Mouse (Mus musculus): ENCODE results near the gene Bex4.
"Not testable (repeated sequence)": the region's sequence is repeated elsewhere in the genome, so short reads cannot be mapped to it uniquely, and the experiment has no call there.

Bex4 gene

GRCm38 (mm10) chrX:136138827-136139639 lies at the start of gene Bex4:
Gene Bex4, plus strand, starts transcription at chrX:136138996.
- not testable (repeated sequence) for DNase-seq (ENCODE audit: low read depth)

- peak; percentile 3 for DNase-seq (ENCODE audit: low read depth)
These were observed 46.1 kb upstream of the Bex4 start for GRCm38 (mm10) chrX:136092497-136093279.

DNA sequence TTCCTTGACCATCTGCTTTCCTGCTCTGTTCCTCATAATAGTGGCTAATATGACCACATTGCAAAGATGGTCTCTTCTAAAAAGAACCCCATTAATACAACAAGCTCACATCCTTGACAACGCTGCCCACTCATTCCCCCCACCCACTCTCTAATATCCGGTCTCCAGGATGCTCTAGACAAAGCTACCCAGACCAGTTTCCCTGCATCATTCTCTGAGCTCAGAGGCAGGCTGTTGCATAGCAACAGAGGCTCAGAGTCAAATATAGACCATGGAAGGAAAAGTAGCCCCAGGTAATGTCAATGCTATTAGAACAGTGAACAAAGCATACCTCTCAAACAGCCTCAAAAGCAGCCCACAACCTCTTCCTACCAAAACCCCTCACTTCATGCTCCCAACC lies 44.4 kb upstream of the Bex4 start:
- no peak for DNase-seq (ENCODE audit: low read depth)

GRCm38 (mm10) chrX:136104046-136104723 lies 34.6 kb upstream of the Bex4 start:
- DNase-seq (ENCODE audit: low read depth), result no peak

DNA sequence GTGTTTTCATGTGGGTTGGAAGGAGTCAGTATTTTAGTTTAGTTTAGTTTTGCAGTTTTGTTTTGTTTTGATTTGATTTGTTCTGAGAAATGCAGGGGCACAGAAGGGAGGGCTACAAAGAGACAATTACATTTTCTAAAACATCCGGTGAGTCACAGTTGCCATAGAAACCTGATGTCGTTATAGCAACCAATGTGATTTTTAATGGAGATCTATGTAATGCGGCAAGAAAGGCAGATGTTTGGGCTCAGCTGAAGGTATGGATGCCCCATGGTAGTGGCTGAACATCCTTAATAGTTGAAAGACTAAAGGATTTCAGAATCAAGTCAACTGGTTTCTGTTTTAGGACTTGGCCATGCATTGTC lies 34.1 kb upstream of the Bex4 start:
- DNase-seq (ENCODE audit: low read depth), result no peak

GRCm38 (mm10) chrX:136107942-136108341 lies 30.9 kb upstream of the Bex4 start:
- DNase-seq (ENCODE audit: low read depth), result peak; percentile 16

DNA sequence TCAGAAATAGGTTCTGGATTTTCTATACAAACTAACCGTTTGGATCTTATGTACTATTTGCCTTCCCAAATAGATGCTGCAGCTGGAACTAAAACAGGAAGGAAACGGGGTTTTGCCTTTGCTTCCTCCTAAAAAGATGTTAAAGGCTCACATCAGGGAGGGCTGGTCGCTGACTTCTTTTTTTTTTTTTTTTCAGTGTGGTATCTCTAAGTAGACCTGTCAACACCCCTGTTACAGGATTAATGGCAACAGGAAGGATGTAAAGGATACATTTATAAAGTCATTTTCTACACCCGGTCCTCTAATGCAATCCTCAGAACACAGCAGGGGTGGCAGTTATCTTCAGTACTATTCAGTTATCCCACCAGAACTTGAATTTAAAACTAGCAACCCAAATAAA lies 23.8 kb upstream of the Bex4 start:
- no peak for DNase-seq (ENCODE audit: low read depth)

DNA sequence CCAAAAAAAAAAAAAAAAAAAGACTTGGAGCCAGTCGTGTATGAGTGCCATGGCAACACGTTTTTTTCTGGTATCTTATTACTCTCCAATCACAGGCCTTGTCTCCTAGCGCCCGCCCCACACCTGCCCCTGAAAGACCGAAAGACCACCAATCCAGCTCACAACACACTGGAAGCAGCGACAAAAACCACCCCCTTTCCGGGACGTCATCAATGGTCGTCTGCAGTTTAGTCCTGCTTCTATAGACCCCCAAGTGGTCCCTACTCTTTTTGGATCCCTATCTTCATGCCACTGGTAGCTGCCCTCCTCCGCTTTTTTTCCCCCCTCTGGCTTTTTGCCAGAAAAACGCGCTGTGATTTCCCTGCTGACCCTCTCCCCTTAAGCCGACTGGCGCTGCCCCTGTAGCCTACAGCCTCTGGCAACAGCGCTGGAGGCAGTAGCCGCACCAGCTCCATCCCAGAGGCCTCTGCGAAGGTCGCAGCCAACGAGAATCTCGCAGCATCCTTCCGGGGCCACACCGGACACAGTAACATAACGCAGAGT lies 23.3 kb upstream of the Bex4 start:
- DNase-seq (ENCODE audit: low read depth), result no peak

- peak; percentile 63 for DNase-seq (ENCODE audit: low read depth)
These were observed 11.6 kb upstream of the Bex4 start for GRCm38 (mm10) chrX:136127038-136127743.

DNA sequence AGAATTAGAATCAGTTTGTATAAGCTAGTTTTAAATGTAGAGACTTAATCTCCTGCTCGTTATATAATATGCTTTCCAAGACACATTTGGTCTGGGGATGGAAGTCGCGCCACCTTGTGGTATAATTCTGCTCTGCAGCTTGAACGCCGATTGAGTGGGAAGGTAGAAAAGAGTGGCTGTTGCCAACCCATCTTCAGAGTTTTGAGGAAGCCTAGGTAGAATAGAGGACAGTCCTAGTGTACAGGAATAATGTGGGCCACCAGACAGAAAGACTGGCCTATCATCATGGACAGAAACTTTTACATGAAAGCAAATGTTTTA lies 11.1 kb upstream of the Bex4 start:
- DNase-seq (ENCODE audit: low read depth), result peak; percentile 35

DNA sequence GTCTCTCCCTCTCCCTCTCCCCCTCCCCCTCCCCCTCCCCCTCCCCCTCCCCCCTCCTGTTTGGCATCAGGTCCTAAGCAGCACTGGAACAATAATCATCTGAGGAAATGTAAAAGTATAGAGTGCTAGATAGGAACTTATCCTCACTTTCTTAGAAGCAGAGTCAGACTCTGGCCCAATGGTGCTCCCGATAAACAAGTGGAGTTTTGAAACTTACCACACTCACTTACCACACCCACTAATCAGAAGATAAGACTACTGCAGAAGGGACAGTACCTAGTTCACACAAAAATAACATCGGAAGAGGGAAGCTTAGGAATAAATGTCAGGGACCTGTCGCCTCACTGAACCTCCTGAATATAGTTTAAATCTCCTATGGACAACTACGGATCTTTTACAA lies 3.2 kb upstream of the Bex4 start:
- DNase-seq (ENCODE audit: low read depth), result no peak

GRCm38 (mm10) chrX:136139640-136140004 lies 826 bp downstream of the Bex4 start:
- not testable (repeated sequence) for DNase-seq (ENCODE audit: low read depth)

DNA sequence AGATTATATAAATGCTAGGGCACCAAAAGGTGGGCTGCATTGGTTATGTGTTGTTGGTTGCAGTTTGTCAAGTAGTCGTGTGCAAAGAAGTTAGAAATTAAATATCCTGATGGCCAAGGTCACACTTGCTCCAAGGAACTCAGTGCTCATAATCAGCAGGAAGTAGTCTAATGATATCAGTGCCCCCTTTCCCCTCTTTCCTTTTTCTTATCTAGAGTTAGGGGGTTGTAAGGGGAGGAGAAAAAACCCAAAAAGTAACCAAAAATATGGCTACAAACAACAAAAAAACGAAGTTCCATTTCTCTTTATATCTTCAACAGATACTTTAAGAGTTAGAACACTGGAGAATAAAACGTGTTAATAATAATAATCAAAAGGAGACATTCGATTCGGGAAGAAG lies 2.6 kb downstream of the Bex4 start:
- DNase-seq (ENCODE audit: low read depth), result no peak

DNA sequence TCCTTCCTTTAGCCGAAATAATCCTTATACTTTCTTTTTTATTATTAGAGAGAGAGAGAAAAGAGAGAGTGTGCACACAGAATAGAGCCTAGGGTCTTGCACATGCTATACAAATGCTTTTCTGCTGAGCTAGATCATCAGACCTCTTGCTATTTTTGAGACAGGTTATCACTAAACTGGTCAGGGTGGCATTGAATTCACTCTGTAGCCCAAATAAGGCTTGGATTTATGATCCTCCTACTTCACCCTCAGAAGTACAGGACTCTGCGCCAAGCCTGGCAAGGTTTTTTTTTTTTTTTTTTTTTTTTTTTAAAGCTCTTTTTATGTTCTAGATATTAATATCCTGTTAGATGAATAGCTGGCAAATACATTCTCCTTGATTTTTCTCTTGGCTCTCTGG lies 4.9 kb downstream of the Bex4 start:
- DNase-seq (ENCODE audit: low read depth), result no peak

- DNase-seq (ENCODE audit: low read depth), result no peak
These were observed 5.4 kb downstream of the Bex4 start for GRCm38 (mm10) chrX:136144195-136144594.

DNA sequence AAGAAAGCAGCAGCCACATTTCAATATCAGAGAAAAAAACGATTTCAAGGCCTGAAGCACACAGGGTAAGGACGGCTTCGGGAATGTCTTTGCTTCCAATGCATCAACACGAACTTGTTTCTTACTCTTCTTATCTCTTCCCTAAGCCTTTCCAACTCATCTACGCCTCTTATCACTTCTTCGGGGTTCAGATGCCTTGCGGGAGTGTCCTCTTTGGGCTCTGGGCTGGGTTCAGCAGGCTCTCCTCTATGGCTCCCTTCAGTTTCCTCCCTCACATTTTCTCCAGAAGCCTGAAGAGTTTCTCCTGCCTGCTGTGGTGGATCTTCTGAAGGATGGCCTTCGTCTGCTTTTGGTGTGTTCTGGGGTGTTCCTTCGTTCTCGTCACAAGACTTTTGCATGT lies 31.8 kb downstream of the Bex4 start:
- no peak for DNase-seq (ENCODE audit: low read depth)

DNA sequence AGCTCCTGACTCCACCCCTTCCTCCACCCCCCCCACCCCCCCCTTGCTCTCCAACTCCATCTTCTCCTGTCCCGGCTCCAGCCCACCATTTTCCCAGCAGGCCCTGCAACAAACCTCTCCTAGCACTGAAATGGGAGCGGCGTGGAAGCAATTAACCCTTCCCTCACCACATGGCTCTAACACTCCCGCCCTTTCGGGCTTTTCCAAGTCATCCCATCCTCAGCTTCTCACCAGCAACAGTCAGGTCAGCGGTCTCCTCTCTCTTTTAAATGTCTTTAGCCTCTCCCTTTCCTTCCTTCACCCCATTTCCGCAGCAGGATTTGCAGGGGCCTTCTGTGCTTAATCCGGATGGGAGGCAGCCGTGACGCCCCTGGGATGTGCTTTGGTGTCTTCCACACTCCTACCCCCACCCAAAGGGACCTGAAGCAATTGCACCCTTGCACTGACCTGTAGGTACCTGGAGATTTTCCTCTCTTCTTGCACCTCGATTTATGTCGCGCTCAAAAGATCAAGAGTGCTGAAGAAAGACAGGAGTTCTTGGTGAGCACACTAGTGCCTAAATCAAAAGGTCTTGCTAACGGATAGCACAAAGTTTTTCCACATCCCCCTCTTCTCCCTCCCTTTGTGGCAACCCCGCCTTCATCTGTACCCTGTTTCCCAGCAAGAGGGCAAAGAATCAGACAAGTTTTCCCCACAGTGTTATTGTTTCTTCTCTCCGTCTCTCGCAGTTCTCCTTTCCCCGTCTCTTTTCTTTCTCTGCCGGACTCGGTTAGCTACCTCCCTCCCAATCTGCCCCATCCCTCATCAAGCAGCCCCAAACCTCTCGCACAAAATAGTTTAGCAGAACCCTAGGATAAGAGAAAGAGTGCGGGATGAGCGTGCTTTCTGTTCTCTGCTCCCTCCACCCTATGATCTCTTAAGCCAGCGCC lies 32.7 kb downstream of the Bex4 start:
- DNase-seq (ENCODE audit: low read depth), result no peak

DNA sequence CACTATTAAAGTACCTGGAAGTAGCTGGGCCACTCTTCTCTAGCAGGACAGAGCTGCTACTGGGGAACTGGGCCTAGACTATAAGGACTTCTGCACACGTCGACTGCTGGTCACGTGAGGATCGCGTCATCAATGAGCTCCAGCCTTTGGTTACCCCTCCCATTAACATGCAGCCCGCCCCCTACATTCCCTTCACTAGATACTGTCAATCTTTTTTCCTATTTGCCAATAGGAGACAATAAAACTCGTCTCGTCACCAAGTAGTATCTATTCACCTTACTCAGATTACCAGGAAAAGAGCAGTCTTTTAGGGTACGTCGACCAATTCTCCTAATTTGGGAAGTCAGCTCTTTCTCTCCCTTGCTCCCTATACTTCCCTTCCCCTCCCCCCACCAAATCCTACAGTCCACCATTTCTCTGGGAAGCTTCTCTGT lies 33.3 kb downstream of the Bex4 start, which contains the start of gene Tceal8:
Gene Tceal8 (minus strand): TSS at position 225 of the 434 bp plus-strand sequence.
- DNase-seq (ENCODE audit: low read depth), result no peak

DNA sequence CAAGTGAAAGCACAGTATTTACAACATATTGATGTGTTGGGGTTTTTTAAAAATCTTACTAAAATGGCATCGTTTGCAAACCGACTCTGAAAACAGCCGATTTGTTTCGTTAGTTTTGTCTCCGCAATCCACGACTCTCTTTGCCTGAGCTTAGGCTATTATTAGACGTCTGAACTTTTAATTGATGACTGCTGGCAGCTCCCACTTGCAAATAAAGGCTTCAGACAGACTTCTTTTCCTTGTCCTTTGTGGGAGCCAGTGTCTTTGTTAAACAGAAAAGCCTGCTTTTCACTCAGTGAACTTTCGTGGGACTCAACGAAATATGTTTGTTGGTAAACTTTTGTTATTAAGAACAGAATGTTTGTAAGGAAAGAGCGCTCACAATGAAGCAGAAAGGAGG lies 34.0 kb downstream of the Bex4 start:
- DNase-seq (ENCODE audit: low read depth), result no peak

DNA sequence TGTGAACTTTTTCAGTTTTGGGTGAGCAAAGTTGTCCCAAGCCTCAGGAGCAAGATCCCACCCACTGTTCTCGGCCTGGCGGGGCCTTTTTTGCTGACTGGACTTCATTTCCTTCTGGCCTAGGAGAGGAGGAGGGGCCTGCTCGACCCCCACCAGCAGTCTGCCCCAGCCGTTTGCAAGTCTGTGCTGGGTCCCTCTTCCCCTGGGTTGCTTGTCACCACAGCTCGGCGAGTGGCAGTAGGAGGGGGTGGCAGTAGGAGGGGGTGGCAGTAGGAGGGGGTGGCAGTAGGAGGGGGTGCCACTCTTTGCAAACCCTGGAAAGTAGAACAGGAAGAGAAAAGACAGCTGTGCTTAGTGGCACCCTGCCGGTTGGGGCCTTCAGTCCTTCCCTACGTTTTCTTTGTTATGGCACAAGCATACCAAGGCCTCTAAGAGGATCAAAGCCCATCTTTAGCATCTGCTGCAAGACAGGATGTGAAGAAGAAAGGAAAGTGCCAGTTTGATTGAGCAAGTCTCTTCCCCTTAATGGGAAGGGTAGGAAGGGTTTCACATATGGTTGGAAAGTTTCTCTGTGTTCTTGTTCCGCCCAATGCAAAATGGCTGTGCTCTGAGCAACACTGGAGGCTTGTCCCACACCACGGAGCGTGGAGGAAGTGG lies 42.2 kb downstream of the Bex4 start:
- DNase-seq (ENCODE audit: low read depth), result no peak
